Mouse (Mus musculus) fibroblast of lung, adult 2 months (primary cell): ENCODE measurements around the gene 4632433K11Rik.
"Not testable (repeated sequence)": the region's sequence is repeated elsewhere in the genome, so short reads cannot be mapped to it uniquely, and the experiment has no call there.

Experiments used
- DNase-seq: peaks from one replicate; pipeline ENCODE4 v3.0.0-alpha.2; 2011; ENCODE audit warnings: low read depth

The 4632433K11Rik gene

DNA sequence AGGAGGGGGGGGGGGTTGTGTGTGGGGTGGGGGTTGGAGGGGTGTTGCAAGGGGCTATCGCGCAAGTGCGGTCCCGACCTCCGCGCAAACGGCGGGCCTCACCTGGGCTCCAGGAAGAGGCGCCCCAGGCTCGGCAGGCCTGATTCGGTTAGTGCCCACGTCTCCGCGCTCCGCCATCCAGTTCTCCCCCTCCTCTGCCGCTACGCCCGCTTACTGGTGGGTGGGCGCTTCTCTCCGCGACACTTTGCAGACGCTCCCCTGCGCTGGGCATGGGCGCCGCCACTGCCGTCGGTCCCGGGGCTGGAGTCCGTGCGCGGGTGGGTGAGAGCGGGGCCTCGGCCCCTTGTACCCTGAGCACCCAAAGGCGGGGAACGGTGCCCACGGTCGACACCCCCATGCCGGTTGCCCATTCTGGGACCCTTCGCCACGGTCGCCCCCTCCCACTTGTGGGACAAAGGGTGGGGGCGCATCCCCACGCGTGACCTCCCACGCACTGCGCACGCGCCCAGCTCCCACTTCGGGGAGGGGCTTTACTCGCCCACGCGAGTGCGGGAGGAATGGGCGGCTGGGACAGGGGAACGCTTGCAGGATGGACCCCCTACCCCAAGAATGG is 22.8 kb downstream of the 4632433K11Rik start:
- no peak for DNase-seq

DNA sequence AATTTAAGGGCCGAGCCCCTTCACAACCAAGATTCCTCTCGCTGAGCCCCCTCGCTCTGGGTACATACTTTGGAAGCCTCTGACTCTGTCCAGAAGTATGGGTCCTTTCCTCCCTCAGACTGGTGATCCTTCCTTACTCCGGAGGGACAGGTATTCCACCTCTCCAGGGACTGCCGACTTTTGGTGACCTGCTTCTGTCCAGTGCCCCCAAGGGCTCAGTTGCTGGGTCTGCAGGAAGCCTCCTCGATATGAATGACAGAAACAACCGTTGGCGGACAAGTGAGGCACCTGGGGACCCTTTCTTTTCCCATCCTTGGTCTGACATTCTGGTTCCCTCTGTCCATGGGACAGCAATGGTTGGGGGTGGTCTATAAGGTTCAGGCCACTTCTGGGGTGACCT is 23.5 kb downstream of the 4632433K11Rik start:
- no peak for DNase-seq

DNA sequence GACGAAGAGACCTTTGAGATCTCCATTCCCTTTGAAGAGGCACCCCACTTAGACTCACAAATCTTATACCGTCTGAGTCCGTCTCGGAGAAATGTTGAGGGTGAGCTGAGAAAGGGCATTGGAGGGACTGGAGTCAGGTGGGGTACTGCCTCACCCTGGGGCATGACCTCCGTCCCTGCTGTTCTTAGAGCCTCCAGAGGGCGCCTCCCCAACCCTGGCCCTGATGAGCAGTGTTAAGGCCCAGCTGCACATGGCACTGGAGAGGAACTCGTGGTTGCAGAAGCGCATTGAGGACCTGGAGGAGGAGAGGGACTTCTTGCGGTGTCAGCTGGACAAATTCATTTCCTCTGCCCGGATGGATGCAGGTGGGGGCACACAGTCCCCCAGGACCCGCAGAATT is 23.9 kb downstream of the 4632433K11Rik start:
- no peak for DNase-seq

DNA sequence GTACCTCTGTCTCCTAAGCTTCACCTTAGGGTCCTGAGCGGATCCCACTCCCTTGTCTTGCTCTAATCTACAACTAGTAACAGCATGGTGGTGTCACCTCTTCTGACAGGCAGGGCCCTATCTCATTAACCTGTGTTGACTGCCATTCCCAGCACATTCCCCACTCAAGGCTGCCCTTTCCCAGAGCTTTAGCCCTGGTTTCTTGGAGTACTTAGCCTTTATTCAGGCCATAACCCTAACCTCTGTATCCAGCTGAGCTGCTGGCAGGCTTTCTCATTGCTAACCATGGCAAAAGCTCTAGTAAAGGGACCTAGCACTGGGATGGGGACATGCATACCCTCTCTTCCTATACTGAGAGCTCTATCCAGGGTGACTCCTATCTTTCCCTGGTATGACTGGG is 24.7 kb downstream of the 4632433K11Rik start:
- DNase-seq: no peak

DNA sequence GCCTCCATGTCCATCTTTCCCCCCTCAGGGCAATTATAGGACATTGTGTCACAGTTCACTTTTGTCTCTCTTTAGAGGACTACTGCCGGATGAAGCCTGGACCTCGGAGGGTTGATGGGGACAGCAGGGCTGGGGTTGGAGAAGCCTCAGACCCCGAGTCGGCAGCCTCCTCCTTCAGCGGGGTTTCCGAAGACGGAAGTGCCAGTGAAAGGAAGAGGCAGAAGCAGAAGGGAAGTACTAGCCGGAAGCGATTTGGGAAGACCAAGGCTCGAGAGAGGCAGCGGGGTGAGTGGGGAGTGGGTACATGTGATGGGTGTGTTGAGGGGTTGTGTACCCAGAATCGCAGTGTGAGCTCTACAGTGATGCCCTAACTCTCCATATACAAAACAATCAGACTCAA is 25.5 kb downstream of the 4632433K11Rik start:
- no peak for DNase-seq

DNA sequence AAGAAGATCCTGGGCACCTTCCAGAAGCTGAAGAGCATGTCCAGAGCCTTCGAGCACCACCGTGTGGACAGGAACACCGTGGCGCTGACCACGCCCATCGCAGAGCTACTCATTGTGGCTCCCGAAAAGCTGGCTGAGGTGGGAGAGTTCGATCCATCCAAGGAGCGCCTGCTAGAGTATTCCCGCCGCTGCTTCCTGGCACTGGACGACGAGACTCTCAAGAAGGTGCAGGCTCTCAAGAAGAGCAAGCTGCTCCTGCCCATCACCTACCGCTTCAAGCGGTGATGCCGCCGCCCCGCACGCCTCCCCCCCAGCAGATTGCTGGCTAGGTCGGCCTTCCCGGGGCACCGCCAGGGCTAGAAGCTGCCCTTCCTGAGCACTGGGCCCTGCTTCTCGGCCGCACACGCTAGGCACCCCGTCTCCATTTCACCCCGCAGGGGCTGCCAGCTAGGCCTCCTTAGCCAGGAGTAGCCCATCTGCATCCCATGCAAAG is 26.4 kb downstream of the 4632433K11Rik start:
- DNase-seq: peak; percentile 62

DNA sequence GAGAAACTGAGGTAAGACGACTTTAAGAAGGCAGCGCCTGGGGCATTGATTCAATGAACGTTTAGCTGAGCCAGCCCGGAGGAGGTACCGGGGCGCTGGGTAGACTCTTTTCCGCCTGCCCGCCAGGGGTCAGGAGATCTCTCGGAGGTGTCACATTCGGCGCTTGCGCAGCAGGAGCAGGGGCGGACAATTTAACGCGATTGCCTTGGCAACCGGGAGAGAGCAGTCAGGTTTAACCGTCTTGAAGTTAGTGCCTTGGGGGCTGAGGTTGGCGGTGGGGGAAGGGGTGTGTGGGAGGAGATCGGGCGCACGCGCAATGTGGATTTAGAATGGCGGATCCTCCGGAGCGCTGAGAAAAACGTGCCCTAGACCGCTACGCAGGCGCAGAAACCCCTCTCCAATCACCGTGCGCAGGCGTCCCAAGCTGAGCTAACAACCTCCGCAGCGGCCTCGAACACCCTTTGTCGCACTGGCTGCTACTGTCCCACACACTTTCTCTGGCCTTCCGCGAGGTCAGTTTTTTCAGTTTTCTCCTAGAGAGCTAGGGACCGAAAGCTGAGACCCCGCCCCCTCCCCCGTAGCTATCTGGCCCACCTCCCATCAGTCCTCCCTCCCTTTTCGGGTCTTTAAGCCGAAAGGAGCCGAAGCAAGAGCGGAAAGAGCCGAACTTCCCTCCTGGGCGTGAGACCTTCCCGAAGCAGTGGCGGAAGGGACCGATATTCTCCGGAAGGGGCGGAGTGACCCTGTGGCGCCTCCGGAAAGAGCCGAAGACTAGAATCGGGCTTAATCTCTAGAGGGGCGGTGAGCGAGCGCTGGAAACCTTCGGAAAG is 27.2 kb downstream of the 4632433K11Rik start:
- DNase-seq: peak; percentile 94

DNA sequence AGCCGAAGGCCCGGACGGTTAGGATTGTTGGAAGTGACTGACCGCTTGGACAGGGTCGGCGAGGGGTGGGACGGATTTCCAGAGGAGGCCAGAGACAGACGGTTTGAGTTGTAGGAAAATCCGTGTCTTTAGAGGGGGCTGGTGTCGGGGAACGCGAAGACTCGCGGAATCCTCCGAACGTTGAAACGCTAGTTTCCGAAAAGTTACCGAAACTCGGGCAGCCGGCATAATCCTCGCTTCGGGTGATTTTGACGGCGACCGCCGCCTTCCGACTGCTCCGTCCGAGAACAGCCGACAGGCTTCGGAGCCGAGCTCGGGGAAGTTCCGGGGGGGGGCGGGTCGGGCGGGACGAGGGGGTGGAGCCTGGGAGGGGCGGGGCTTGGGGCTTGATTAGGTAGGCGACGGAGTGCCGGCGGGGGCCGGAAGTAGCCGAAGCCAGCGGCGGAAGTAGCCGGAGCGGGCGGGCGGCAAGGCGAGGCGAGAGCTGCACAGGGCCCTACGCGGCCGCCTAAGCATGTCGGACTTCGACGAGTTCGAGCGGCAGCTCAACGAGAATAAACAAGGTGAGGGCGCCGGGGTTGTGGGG is 27.9 kb downstream of the 4632433K11Rik start, which contains the start of gene U2af2:
U2af2 (plus strand) TSS at position 370 of the 586 bp plus-strand sequence.
- peak; percentile 44 for DNase-seq

DNA sequence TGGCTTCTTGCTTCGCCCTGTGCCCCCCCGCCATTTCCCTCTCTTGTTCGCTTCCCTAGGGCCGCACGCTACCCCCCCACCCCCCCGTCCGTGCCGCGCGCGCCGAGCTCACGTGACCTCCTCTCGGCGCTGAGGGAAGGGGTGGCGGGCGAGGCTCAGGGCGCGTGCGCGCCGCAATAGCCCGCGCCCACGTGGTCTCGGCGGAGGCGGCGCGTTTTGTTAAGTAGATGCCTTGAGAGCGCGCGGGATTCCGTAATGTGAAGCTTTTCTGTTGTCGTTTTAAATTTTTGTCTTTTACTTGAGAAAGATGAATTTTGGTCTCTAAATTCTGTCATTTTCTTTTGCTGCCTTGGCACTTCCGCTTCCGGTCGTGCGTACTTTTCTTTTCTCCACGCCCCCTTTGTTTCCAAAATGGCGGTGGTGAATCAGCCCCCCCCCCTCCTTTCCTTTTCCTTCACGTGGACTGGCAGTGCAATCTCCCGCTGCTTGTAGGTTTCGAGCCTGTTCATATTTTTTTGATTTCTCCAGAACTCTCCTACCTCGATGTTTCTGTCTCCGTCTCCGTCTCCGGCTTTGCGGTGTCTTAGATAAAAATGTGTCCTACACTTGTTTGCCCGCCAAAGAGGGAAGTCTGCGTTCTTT is 28.6 kb downstream of the 4632433K11Rik start:
- DNase-seq: peak; percentile 54

DNA sequence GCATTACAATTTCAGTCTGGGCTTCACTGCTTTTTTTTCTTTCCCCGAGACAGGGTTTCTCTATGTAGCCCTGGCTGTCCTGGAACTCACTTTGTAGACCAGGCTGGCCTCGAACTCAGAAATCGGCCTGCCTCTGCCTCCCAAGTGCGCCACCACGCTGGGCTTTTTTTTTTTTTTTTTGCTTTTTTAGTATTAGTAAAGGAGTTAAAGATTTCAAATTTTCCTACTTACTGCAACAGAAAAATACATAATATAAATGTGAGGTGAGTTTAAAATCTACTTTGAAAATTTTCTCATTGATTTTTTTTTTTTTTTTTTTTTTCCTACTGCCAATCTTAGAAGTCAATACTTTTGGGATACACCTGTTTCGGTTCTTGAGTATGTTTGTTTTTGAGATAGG is 31.0 kb downstream of the 4632433K11Rik start:
- DNase-seq: no peak

DNA sequence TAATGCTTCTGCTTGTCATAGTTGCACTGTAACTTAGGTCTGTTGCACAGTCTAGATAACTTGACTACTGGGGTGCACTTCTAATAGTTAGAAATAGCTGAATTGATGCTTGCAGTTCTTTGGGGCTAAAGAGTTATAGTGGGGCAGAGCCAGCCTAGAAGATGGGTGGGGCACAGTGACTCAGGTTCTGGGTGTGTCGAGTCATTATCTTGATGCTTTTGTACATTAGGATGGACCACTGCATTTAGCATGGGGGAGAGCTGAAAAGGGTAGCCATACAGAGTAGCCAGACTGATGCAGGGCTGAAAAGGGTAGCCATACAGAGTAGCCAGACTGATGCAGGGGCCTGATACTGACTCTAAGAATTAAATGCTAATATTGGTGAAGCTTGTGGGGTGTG is 39.7 kb downstream of the 4632433K11Rik start:
- no peak for DNase-seq

DNA sequence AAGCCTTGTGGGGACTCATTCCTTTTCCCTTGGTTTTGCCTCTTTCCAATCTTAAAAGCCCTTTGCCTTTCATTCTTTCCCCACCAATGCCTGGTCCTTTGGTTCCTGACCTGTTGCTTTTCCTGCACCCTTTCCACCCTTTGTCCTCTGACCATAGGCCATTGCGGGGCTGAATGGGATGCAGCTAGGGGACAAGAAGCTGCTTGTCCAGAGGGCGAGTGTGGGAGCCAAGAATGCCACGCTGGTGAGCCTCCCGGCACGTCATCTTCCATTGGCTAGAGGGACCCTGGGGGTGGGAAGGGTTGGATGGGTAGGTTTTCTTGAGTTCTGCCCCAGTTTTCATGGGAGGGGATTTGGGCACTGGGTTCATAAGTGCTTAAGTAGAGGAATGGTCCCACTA is 41.1 kb downstream of the 4632433K11Rik start:
- no peak for DNase-seq

DNA sequence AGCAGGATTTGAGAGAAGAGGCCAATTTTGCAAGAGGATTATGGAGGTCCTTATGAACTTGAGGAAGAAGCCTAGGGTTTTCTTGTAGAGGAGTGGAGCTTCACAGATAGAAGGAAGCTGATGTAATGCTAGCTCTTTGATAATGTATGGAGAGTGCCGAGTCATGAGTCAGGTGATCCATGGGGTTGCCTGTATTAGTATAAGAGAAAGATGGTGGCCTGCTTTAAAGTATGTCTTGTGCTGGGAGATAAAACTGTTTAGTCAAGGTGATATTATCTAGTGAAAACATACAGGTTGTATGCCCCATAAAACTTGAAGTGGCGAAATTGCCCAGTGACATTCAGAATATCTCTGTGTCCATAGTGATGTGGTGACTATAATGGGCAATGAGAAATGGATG is 43.0 kb downstream of the 4632433K11Rik start:
- no peak for DNase-seq

DNA sequence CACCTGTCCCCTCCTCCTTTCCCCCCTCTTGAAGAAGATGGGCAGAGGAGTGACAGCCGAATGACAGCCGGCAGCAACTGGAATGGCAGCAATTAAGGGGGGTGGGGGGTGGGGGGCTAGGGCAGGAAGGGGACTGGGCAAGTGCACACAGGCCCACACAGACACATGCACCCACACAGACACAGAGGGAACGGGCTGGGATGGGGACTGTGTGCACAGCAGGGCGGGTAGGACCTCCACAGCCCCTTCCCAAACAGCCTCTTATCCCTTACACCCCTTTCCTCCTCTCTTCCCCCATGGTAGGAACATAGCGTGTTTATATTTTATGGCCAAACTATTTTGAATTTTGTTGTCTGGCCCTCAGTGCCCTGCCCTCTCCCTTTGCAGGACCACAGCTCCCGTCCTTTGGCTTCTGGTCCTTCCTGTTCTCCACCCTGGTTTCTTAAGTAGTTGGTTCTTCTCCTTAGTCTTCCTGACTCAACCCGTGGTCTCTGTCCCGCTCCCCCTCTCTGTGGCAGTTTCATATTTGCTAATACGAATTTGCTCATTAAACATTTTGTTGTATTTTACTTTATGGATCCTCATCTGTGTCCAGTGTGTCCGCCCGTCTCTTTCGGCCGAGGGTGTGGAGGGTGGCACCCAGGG is 45.6 kb downstream of the 4632433K11Rik start:
- not testable (repeated sequence) for DNase-seq

DNA sequence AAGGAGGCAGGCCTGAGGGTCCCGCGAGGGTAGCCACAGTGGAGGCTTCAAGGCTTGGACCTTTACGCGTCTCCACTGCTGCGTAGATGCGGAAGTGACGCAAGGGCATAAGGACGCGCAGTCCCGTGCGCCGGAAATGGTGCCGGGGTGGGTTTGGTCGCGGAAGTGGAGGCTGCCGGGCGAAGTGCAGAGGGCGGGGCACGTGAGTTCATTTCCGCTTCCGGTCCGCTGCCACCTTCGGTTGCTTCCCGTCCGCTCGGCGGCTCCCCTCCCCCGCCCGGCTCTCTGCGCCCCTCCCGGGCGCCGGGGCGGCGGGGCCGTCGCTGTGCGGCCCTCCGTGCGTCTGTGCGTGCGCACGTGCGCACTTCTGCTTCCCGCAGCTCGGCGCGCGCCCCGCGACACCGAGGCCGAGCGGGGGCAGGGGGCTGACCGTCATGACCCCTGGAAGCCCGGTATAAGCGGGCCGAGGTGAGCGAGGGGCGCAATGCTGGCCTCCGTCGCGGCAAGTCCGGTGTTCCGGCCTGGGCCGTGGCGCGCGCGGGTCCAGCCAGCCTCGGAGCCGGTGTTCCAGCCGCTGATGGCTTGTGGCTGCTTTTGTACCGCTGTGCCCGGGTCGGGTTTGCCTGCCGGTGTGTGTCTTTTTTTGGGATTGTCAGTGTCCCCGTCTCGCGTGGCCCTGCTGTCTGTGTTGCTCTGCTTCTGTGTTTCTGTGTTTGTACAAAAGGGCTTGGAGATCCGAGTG is 46.3 kb downstream of the 4632433K11Rik start, which contains the start of gene Epn1:
Epn1 (plus strand) TSS at position 226 of the 742 bp plus-strand sequence.
- DNase-seq: peak; percentile 86

DNA sequence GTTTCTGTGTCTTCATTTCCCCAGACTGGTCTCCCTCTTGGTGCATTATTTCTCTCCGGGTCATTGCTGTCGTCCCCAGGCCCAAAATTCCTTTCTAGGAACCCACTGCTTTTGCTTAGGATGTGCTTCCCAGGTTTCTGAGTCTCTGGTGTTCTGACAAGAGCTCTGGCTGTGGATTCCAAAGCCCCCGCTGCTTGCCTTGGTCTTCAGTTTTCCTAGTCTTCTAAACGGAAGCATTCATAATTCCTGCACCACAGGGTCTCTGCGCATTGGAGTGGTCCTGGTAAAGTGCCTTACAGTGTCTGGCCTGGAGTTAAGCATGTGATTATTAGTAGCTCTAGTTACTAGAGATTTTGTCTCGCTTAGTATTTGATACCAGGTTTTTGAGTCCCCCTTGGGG is 46.9 kb downstream of the 4632433K11Rik start:
- no peak for DNase-seq

DNA sequence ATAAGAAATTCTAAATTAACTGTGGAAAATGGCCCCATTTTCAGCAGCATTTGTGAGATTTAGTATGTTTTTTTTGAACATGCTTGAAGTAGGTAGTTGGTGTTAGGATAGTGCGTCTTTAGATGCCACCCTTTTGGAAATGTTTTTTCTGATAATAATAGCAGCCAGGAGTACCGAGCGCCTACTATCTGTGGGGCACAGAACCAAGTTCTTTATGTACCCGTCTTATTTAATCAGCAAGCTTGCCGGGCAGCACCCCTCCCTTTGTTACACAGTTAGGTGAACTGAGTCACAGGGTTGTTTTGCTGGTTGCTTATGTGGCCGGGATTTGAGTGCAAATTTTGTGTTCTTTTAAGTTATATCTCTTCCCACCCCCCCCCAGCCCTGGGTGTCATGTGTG is 47.3 kb downstream of the 4632433K11Rik start:
- no peak for DNase-seq

DNA sequence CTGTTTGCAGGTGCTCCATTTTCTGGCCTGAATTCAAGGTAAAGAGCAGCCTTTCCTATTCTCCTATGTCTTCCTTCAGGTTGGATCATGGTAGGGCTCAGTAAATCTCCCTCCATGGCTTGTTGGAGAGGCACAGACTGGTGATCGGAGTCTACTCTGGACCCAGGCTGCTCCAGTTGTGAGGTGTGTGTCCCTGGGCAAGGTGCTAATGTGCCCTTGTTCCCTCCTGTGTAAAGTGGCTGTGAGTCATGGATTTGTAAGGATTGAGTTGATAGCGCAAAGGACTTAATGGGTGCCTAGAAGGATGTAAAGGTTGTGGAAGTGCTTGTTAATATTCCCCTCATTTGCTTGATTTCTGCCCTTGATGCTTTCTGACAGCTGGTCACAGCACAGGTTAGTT is 48.0 kb downstream of the 4632433K11Rik start:
- DNase-seq: no peak

DNA sequence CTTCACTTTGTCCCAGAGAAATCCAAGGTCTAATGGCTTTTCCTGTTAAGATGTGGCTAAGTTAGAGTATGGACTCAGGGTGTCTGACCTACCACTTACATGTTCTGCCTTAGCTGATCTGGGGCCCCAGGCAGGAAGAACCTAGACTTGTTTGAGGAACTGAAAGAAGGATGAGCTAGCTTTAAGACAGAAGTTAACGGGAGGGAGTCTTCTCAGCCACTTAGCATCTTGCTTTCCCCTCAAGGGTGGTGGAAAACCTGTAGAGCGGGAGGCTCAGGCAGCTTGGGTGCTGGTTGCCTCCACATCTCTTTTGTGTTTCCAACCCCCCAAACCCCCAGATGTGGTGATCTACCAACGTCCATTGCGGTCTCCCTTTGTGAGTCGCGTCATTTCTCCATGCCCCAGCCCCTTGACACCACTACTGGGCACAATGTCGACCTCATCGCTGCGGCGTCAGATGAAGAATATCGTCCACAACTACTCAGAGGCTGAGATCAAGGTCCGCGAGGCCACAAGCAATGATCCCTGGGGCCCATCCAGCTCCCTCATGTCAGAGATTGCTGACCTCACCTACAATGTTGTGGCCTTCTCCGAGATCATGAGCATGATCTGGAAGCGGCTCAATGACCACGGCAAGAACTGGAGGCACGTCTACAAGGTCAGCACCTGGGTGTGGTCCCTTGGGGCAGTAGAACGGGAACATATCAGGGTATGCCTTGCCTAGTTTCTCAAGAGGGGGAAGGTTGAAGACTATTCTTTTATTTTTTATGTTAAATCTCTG is 49.6 kb downstream of the 4632433K11Rik start:
- no peak for DNase-seq
